Mouse (Mus musculus): ENCODE measurements at regions not wholly inside any gene's neighbourhood (a gene's known extent, or its start where the extent isn't known, plus 50 kb on each side); places are given as distances from the start of the nearest gene placed in this dataset.

DNA sequence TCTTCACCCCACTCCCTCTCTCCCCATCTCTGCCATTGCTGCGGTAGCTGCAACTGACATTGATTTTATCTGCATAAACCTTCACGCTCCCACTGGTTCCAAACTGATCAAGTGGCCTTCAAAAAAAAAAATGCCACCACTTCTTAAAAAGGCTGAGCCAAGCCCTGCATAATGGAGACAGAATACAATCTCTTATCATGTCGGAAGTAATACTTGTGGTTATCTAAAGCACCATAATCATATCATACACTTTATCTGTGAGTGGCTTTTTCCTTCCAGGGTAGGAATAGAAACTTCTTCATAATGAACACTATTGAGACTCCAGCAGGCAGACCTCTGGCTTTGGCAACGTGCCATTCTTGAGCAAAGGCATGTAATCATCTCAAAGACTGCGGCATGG, 171.5 kb upstream of the Bmp4 start:
- Histone ChIP-seq H3K4me3 (replicated peaks) (no peak overlapping the region), H3K27ac (no peak overlapping the region), H3K36me3 (no peaks in the 10 kb centered on the region), H3K27me3 (no peaks in the 10 kb centered on the region), H3K4me2 (no peak overlapping the region), H3K4me1 (replicated peaks) (peaks cover 30% of the 10 kb centered on the region), H3K9ac (no peak overlapping the region), H3K9me3 (replicated peaks) (no peaks in the 10 kb centered on the region)
- ATAC-seq (ENCODE audit: low read depth) (no peak), DNase-seq (no peak)
- WGBS (ENCODE audit: insufficient replicate concordance): 39% methylated on average over 5 of the region's 5 CpGs

DNA sequence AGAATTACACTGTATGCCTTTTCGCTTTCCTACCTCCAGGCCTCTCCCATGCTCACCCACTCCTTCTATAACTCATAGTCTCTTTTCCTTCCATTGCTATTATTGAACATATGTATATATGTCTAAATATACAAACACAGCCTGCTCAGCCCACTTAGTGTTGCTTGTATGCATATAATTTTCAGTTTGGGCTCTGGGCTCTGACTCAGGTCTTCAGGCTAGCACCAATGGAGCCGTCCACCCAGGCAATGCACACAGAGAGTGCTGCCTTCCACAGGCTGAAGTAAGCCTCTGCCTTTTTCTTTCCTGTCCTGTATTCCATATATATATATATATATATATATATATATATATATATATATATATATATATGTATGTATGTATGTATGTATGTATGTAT, 162.8 kb upstream of the Bmp4 start:
- Histone ChIP-seq H3K4me2 (no peak overlapping the region), H3K27me3 (0 out of 2 replicates have a peak, but pooled peaks cover 11% of the 10 kb centered on the region), H3K9me3 (replicated peaks) (no peaks in the 10 kb centered on the region), H3K4me1 (replicated peaks) (no peaks in the 10 kb centered on the region), H3K27ac (no peak overlapping the region), H3K4me3 (replicated peaks) (no peak overlapping the region), H3K9ac (no peak overlapping the region), H3K36me3 (no peaks in the 10 kb centered on the region)
- 87% methylated on average over 2 of the region's 2 CpGs for WGBS (ENCODE audit: insufficient replicate concordance)
- no peak for ATAC-seq (ENCODE audit: low read depth)
- DNase-seq: no peak

DNA sequence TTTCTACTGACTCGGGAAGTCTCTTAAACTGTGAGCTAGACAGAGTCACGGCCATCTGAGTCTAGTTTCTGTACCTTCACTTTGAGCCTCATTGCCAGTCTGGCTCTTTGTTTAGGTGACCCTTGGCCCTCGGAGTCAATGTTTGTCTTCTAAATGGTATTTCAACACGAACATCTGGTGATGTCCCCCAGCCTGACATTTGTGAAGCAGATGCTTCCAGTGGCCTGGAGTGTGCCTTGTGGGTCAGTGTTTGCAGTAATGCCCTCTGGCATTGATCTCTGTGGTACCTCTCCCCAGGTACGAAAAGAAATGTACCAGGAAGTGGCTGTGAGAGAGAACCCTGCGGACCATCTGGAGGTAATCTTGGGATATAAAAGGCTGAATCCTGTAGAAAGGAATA, 155.7 kb upstream of the Bmp4 start:
- H3K9me3 ChIP-seq (replicated peaks): 0 out of 2 replicates have a peak, but pooled peaks cover 7% of the 10 kb centered on the region
- H3K9ac ChIP-seq: no peak overlapping the region
- H3K4me1 ChIP-seq (replicated peaks): peaks cover 6% of the 10 kb centered on the region
- H3K27ac ChIP-seq: peak overlapping the region; percentile 29; the same call in 1 of the 2 replicates
- no peak for DNase-seq
- ATAC-seq (ENCODE audit: low read depth): peak; percentile 53
- H3K4me2 ChIP-seq: no peak overlapping the region
- H3K27me3 ChIP-seq: no peaks in the 10 kb centered on the region
- H3K4me3 ChIP-seq (replicated peaks): no peak overlapping the region
- WGBS (ENCODE audit: insufficient replicate concordance): 68% methylated on average over 6 of the region's 6 CpGs
- H3K36me3 ChIP-seq: 0 out of 2 replicates have a peak, but pooled peaks cover 3% of the 10 kb centered on the region

DNA sequence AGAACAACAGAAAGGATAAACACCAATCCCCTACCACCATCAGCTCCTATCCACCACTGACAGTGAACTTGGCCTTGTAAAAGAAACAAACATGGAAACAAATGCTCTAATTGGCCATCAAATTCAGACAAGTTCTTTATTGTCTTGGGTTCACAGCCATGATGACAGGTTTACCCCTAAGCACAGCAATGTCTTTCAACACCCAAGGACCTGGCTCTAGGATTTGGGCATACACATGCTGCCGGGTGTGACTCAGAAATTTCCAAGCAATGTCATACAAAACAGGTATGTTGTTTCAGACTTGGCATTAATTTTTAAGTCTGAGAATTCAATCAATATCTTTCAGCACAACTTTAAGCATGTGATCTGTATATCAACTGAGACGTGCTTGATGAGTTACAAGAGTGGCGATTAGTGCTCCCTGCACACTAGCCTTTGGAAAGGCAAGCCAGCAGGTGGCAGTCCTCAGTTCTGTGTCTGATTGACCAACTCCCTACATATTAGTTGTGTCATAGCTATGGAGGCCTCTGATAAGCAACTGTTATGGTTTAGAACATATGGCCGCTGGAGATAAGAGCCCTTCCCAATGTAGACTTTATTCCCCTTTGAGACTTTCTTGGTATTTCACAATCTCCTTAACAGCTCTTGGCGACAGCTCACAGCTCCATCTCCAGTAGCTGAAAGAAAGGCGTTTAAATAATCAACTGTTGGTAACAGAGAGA, 149.2 kb upstream of the Bmp4 start:
- Histone ChIP-seq H3K27ac (peak overlapping the region; percentile 93), H3K4me1 (replicated peaks) (peaks cover 58% of the 10 kb centered on the region), H3K4me2 (no peak overlapping the region), H3K9me3 (replicated peaks) (peaks cover 12% of the 10 kb centered on the region; the same call in 1 of the 2 replicates), H3K27me3 (no peaks in the 10 kb centered on the region), H3K36me3 (peaks cover 6% of the 10 kb centered on the region; the same call in 1 of the 2 replicates), H3K4me3 (replicated peaks) (no peak overlapping the region), H3K9ac (no peak overlapping the region)
- WGBS (ENCODE audit: insufficient replicate concordance): 30% methylated on average over 6 of the region's 6 CpGs
- peak; percentile 80 for DNase-seq
- ATAC-seq (ENCODE audit: low read depth): peak; percentile 86

DNA sequence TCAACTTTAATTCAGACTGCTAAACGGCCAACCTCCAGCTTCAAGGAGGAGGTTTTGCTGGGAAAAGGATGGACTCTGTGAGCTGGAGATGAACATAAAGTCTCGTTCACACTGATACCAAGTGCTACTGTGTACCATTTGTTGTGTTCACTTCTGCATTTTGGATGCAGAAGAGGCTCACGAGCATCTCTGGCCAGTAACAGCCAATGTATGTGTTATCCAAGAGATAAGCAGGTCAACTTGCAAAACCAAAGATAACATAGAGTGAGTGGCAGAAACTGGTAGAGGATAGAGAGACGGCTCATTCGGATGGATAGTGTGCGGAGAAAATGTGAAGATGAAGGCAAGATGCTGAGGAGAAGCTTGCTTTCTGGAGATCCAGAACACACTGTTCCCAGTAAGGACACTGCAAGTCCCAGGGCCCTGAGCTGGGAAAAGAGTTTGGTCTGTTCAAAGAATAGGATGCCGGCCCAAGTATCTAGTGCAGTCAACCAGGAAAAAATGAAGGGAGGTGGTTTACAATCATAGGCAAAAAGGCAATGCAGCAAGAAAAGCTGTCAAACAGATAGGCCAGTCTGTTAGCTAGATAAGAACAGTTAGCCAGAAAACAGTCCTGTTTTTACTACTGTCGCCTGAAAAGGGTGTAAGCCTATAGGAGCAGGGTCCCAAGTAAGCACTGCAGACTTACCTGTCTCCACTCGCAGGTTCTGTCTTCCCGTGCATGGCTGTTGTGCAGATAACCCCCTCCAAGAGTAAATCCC, 145.7 kb upstream of the Bmp4 start:
- peak; percentile 77 for ATAC-seq (ENCODE audit: low read depth)
- WGBS (ENCODE audit: insufficient replicate concordance): 17% methylated on average over 10 of the region's 10 CpGs
- H3K4me3 ChIP-seq (replicated peaks): peak overlapping the region; percentile 21
- H3K27ac ChIP-seq: peak overlapping the region; percentile 96
- peak overlapping the region; percentile 58 for H3K4me2 ChIP-seq
- DNase-seq: no peak
- peaks cover 6% of the 10 kb centered on the region; the same call in 1 of the 2 replicates for H3K36me3 ChIP-seq
- peak overlapping the region; percentile 56 for H3K9ac ChIP-seq
- peaks cover 68% of the 10 kb centered on the region for H3K4me1 ChIP-seq (replicated peaks)
- peaks cover 8% of the 10 kb centered on the region; the same call in 1 of the 2 replicates for H3K9me3 ChIP-seq (replicated peaks)
- H3K27me3 ChIP-seq: no peaks in the 10 kb centered on the region

DNA sequence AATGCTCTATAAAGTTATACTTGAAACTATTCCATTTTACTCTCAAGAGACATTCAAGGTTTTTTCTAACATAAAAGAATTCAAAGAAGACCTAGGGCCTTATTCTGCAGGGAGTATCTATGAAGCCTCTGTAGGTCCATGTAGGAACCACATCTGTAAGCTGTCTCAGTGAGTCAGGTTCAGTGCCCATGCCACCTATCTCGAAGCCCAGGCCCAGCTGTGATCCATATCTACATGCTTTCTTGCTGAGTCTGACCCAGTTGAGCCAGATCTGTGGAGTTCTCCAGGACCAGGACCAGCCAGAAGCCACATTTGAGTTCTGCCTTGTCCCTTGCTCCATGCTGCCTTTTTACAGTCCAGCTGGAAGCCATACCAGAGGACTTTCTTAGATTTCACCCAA, 142.2 kb upstream of the Bmp4 start:
- no peak overlapping the region for H3K4me2 ChIP-seq

DNA sequence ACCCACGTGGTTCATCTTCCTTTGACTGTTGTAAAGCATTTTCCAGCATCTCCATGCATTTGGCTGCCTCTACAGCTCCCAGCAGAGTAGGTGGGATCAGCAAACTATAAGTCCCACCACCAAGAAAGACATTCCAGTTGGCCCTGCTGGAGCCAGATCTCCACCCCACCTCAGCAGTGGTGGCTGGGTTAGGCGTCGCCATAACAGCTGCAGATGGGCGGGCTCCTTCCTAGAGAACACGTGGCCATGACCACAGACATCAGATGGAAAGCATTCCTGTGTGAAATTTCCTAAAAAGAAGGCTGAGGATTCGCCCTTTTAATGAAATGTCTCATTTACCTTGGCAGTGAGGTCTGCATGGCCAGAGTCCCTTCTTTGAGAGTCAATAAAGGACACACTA, 140.0 kb upstream of the Bmp4 start:
- no peak overlapping the region for H3K4me3 ChIP-seq (replicated peaks)
- peaks cover 39% of the 10 kb centered on the region for H3K4me1 ChIP-seq (replicated peaks)
- H3K9me3 ChIP-seq (replicated peaks): no peaks in the 10 kb centered on the region
- 57% methylated on average over 6 of the region's 6 CpGs for WGBS (ENCODE audit: insufficient replicate concordance)
- H3K36me3 ChIP-seq: no peaks in the 10 kb centered on the region
- H3K27ac ChIP-seq: no peak overlapping the region
- H3K4me2 ChIP-seq: no peak overlapping the region
- no peak overlapping the region for H3K9ac ChIP-seq
- ATAC-seq (ENCODE audit: low read depth): peak; percentile 73; the same call in 1 of the 2 replicates
- H3K27me3 ChIP-seq: no peaks in the 10 kb centered on the region
- no peak for DNase-seq

More for the DNA sequence above, 142.2 kb upstream of the Bmp4 start:
- Histone ChIP-seq H3K9ac (peak overlapping the region; percentile 10; the same call in 1 of the 2 replicates), H3K27ac (peak overlapping the region; percentile 50; the same call in 1 of the 2 replicates), H3K36me3 (no peaks in the 10 kb centered on the region), H3K4me1 (replicated peaks) (peaks cover 61% of the 10 kb centered on the region), H3K27me3 (no peaks in the 10 kb centered on the region), H3K9me3 (replicated peaks) (no peaks in the 10 kb centered on the region), H3K4me3 (replicated peaks) (no peak overlapping the region)
- ATAC-seq (ENCODE audit: low read depth): peak; percentile 53
- no peak for DNase-seq
- 46% methylated on average over 1 of the region's 1 CpGs for WGBS (ENCODE audit: insufficient replicate concordance)

DNA sequence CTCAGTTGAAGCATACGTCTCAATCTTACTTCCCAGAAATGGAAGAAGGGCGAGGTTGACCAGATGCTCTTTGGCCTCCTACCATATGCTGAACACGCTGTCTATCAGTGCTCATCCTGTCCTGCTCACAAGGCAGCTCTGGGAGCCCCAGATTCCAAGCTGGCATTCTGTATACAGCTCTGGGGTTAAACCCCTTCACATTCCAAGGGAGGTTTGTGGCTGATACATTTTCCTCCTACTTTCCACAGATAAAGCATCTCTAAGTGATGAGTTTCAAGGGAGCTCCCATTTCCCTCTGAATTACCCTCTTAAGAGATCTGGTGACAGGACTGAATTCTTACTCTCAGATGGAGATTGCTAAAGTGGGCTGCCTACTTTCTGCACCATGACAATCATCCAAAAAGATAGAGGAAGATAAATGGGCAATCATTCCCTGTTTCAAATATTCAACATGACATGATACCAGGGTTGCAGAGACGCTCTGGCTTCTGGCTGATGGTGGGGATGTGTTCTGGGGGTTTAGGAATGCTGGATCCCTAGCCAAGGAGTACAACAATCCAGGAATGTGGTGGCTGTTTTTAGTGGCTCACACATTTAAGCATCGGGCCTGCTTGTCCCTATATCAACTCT, 138.7 kb upstream of the Bmp4 start:
- Histone ChIP-seq H3K27me3 (no peaks in the 10 kb centered on the region), H3K9me3 (replicated peaks) (no peaks in the 10 kb centered on the region), H3K4me3 (replicated peaks) (no peak overlapping the region), H3K27ac (no peak overlapping the region), H3K4me1 (replicated peaks) (peaks cover 28% of the 10 kb centered on the region), H3K9ac (no peak overlapping the region), H3K4me2 (no peak overlapping the region), H3K36me3 (no peaks in the 10 kb centered on the region)
- DNase-seq (no peak), ATAC-seq (ENCODE audit: low read depth) (no peak)
- WGBS (ENCODE audit: insufficient replicate concordance): 75% methylated on average over 5 of the region's 5 CpGs

DNA sequence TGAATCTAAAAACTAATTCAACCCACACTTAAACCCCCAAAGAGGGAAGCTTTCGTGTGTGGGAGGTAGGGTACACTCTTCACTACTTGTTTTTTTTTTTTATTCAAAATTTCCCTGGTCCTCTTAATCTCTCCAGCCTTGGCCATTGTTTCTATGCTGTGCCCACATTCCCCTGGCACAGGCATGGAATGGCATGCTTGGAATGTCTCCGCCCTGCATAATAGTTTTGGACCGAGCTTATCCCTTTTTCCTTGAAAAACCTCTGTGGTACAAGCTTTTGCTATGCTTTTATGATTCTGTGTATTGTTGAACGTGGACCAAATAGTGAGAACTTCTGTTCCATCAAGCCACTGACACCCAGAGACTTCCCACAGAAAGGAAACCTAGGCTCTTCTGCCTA, 126.8 kb upstream of the Bmp4 start:
- Histone ChIP-seq H3K36me3 (no peaks in the 10 kb centered on the region), H3K9ac (no peak overlapping the region), H3K27me3 (no peaks in the 10 kb centered on the region), H3K27ac (no peak overlapping the region), H3K9me3 (replicated peaks) (no peaks in the 10 kb centered on the region), H3K4me2 (no peak overlapping the region), H3K4me1 (replicated peaks) (no peaks in the 10 kb centered on the region), H3K4me3 (replicated peaks) (no peak overlapping the region)
- DNase-seq: no peak
- no peak for ATAC-seq (ENCODE audit: low read depth)
- 58% methylated on average over 4 of the region's 4 CpGs for WGBS (ENCODE audit: insufficient replicate concordance)

DNA sequence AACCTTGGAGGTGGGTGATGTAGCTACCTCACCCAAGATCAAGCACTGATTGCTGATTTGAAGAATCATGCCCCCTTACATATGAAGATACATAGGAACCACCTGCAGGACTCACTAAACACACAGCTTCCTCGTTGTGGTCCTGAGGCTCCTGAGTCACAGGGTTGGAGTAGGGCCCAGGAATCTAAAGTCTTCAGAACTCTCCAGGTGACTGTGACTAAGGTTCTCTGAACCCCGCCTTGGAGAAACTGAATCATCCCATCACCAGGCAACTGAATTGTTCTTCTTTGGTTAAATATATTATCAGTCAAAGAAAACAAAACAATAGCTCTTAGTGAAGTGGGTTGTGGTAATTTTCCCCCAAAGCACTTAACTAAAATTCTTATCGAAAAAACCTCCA, 125.8 kb upstream of the Bmp4 start:
- DNase-seq: no peak

DNA sequence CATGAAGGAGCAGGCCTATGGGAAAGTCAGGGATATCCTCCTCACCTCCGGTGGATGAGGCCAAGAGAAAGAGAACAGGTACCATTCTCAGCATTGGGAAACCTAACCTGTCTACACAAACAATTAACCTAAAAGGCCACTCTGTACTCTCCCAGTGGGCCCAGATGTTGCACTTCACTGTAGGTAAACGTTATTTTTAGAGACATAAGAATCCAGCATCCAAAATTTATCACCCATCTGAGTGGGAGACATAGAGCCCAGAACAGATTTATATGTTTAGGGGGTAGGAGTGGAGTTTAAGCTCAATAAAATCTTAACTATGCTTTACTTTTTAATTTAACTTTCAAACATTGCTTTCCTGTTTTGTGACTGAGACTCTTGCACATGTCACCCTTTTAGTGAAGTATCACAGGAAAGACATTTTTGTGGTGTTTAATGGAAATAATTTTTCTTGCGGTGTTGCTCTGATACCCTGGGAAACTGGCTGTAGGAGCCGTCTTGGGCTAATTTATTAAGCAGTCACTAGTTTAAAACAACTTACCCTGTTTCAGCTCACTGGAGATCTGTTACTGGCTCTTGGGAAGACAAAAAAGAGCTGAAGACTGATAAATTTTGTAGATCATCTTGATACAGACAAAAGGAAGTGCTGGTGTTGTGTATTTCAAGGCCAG, 123.9 kb upstream of the Bmp4 start:
- H3K27ac ChIP-seq: no peak overlapping the region
- H3K4me2 ChIP-seq: no peak overlapping the region
- no peaks in the 10 kb centered on the region for H3K4me1 ChIP-seq (replicated peaks)
- H3K9me3 ChIP-seq (replicated peaks): no peaks in the 10 kb centered on the region
- ATAC-seq (ENCODE audit: low read depth): no peak
- H3K36me3 ChIP-seq: no peaks in the 10 kb centered on the region
- H3K27me3 ChIP-seq: no peaks in the 10 kb centered on the region
- no peak overlapping the region for H3K4me3 ChIP-seq (replicated peaks)
- no peak for DNase-seq
- H3K9ac ChIP-seq: no peak overlapping the region
- WGBS (ENCODE audit: insufficient replicate concordance): 80% methylated on average over 4 of the region's 4 CpGs

More for the DNA sequence above, 125.8 kb upstream of the Bmp4 start:
- WGBS (ENCODE audit: insufficient replicate concordance): 60% methylated on average over 3 of the region's 3 CpGs
- H3K9ac ChIP-seq: no peak overlapping the region
- H3K36me3 ChIP-seq: no peaks in the 10 kb centered on the region
- H3K4me2 ChIP-seq: no peak overlapping the region
- H3K4me1 ChIP-seq (replicated peaks): no peaks in the 10 kb centered on the region
- H3K4me3 ChIP-seq (replicated peaks): no peak overlapping the region
- no peak for ATAC-seq (ENCODE audit: low read depth)
- H3K27me3 ChIP-seq: no peaks in the 10 kb centered on the region
- H3K9me3 ChIP-seq (replicated peaks): no peaks in the 10 kb centered on the region
- no peak overlapping the region for H3K27ac ChIP-seq
